Mouse (Mus musculus): Measurements from ENCODE around the gene Usp37.

- no peak for TF ChIP-seq EP300 (IDR thresholded peaks at IDR 0.05; ENCODE audit: insufficient read depth, low read depth, low read length)
- no peak for TF ChIP-seq POLR2A (IDR thresholded peaks at IDR 0.05; ENCODE audit: insufficient read depth, low read length)
Measured at GRCm38 (mm10) chr1:74425845-74426244, 118.2 kb downstream of the Usp37 start.

Data from ES-Bruce4 (cell line).